In the genomic region with DNA sequence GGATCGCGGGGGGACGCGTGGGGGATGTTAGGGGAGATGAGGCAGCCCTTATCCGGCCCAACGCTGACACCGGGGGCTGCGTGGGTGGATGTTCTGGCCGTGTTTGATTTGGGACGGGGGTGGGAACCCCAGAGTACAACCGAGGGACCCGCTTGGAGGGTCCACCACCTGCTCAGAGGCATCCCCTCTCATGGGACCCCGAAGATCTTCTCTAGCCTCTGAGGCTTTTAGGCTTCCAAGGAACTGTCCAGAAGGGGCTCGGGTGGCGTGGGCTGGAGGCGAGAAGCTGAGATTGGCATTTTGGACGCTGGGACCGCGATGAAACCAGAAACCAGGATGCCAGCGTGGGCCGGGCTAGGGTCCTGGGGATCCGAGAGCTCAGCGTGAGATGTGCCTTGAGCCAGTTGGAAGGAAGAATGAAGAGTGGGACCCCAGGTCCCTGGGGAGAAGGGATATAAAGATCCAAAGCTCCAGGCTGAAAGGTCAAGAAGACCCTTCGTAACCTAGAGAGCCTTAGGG, we compare ENCODE assay signal across 8 mouse cellular contexts. TPM values are rescaled to one million over a fixed set of nuclear protein-coding genes. Genes with fewer than 3 reads are reported as not detected.
DNase-seq lines count a peak whose midpoint lies in the region; ATAC-seq and TF ChIP-seq lines count a peak whose summit lies in the region.

No protein-coding gene starts in this region.

- H3K4me1 ChIP-seq in lung, embryonic 14.5 days (ENCODE audit: insufficient read depth), result peaks cover 9% of the 10 kb centered on the region
- peaks cover 28% of the 10 kb centered on the region for H3K4me1 ChIP-seq in forebrain, embryonic 16.5 days (replicated peaks; ENCODE audit: control insufficient read depth, insufficient read depth, low read length)
- H3K4me1 ChIP-seq in limb, embryonic 12.5 days (replicated peaks), result peaks cover 39% of the 10 kb centered on the region

- H3K9ac ChIP-seq in lung, embryonic 14.5 days, result peak overlapping the region; percentile 74
- H3K9ac ChIP-seq in forebrain, embryonic 16.5 days (replicated peaks; ENCODE audit: low read depth, low read length), result peak overlapping the region; percentile 92
- peak overlapping the region; percentile 69 for H3K9ac ChIP-seq in limb, embryonic 12.5 days (replicated peaks)

- ATAC-seq in lung, embryonic 14.5 days (ENCODE audit: insufficient read depth), result peak; percentile 11
- no peak for ATAC-seq in forebrain, embryonic 16.5 days
- no peak for ATAC-seq in limb, embryonic 12.5 days (ENCODE audit: insufficient number of reproducible peaks, insufficient read depth, low FRiP score, low TSS enrichment, low read depth)

- no peaks in the 10 kb centered on the region for H3K27me3 ChIP-seq in lung, embryonic 14.5 days (ENCODE audit: insufficient read depth, low read length)
- H3K27me3 ChIP-seq in forebrain, embryonic 16.5 days (replicated peaks; ENCODE audit: control insufficient read depth, insufficient read depth, low read length), result no peaks in the 10 kb centered on the region
- H3K27me3 ChIP-seq in limb, embryonic 12.5 days, result no peaks in the 10 kb centered on the region

- H3K27ac ChIP-seq in lung, embryonic 14.5 days (ENCODE audit: low read depth), result peak overlapping the region; percentile 94
- peak overlapping the region; percentile 97 for H3K27ac ChIP-seq in forebrain, embryonic 16.5 days (ENCODE audit: low read length)
- peak overlapping the region; percentile 93 for H3K27ac ChIP-seq in limb, embryonic 12.5 days

- H3K36me3 ChIP-seq in lung, embryonic 14.5 days (ENCODE audit: insufficient read depth), result no peaks in the 10 kb centered on the region
- no peaks in the 10 kb centered on the region for H3K36me3 ChIP-seq in forebrain, embryonic 16.5 days (ENCODE audit: control insufficient read depth, insufficient read depth)
- H3K36me3 ChIP-seq in limb, embryonic 12.5 days, result no peaks in the 10 kb centered on the region

- under 1% methylated on average over 24 of the region's 24 CpGs for WGBS in lung, embryonic 14.5 days
- under 1% methylated on average over 24 of the region's 24 CpGs for WGBS in forebrain, embryonic 16.5 days
- under 1% methylated on average over 24 of the region's 24 CpGs for WGBS in limb, embryonic 12.5 days

- peak; percentile 43 for DNase-seq in lung, embryonic 14.5 days
- DNase-seq in lung, postnatal 36 days, result no peak
- DNase-seq in cerebellum, adult 11-12 months, result peak; percentile 25
- DNase-seq in naive thymus-derived CD4-positive, alpha-beta T cell, adult 2 months (ENCODE audit: low read depth), result peak; percentile 49
- no peak for DNase-seq in layer of hippocampus, postnatal 36 days
- DNase-seq in gastrocnemius, postnatal 25 days, result no peak

- no peaks in the 10 kb centered on the region for H3K9me3 ChIP-seq in lung, embryonic 14.5 days (ENCODE audit: low read depth, low read length)
- no peaks in the 10 kb centered on the region for H3K9me3 ChIP-seq in forebrain, embryonic 16.5 days (ENCODE audit: control insufficient read depth, low read length)
- H3K9me3 ChIP-seq in limb, embryonic 12.5 days, result no peaks in the 10 kb centered on the region

- peak overlapping the region; percentile 98 for H3K4me2 ChIP-seq in lung, embryonic 14.5 days
- H3K4me2 ChIP-seq in forebrain, embryonic 16.5 days (ENCODE audit: low read length), result peak overlapping the region; percentile 81
- H3K4me2 ChIP-seq in limb, embryonic 12.5 days, result peak overlapping the region; percentile 97

- H3K4me3 ChIP-seq in lung, embryonic 14.5 days (ENCODE audit: low read depth, low read length), result peak overlapping the region; percentile 81
- H3K4me3 ChIP-seq in forebrain, embryonic 16.5 days (replicated peaks; ENCODE audit: low read length), result peak overlapping the region; percentile 86
- H3K4me3 ChIP-seq in limb, embryonic 12.5 days (replicated peaks), result peak overlapping the region; percentile 78

- no peak for TF ChIP-seq CTCF in lung, embryonic 14.5 days (IDR thresholded peaks at IDR 0.05; ENCODE audit: low read depth)

RNA-seq across cellular contexts. Expression of gene Mgat5, which starts 0.7 kb away (rescaled TPM):
- 4.6 and 5.2 TPM in 2 replicates for polyA plus RNA-seq in lung, embryonic 14.5 days (2014; fragmentation: Nextera tagmentation; extraction: Ambion mirVana)
- polyA plus RNA-seq in forebrain, embryonic 16.5 days (2015; fragmentation: Nextera tagmentation; extraction: Ambion mirVana), result 12.1 and 14.8 TPM in 2 replicates
- polyA plus RNA-seq in limb, embryonic 12.5 days (2016; fragmentation: Nextera tagmentation; extraction: Ambion mirVana), result 6.2 and 6.5 TPM in 2 replicates
- total RNA-seq in layer of hippocampus, postnatal 36 days (2021), result 10 to 100 TPM; 52.6 to 52.7 TPM
- total RNA-seq in gastrocnemius, postnatal 25 days (2021), result 1 to 10 TPM; 1.3 to 1.8 TPM

Comparison
In these comparisons a context has a peak if more than half of its experiments do, and no peak if none do; other contexts are left out.
1. DNase-seq: peak in lung, embryonic 14.5 days (single experiment), cerebellum, adult 11-12 months (single experiment) and naive thymus-derived CD4-positive, alpha-beta T cell, adult 2 months (single experiment); none in lung, postnatal 36 days (single experiment), layer of hippocampus, postnatal 36 days (0 of 2) and gastrocnemius, postnatal 25 days (single experiment).
2. Peak in every context shown above with its lines, with median percentiles within 50 percentile points of each other: H3K27ac ChIP-seq, H3K4me2 ChIP-seq, H3K4me3 ChIP-seq and H3K9ac ChIP-seq.